Mouse (Mus musculus): Measurements from ENCODE around the gene Spryd4. TPM values are rescaled to one million over a fixed set of nuclear protein-coding genes. Genes with fewer than 3 reads are reported as not detected.
"Not testable (repeated sequence)": the region's sequence is repeated elsewhere in the genome, so short reads cannot be mapped to it uniquely, and the experiment has no call there.

Spryd4 gene
- total and polyA plus RNA-seq, 2 experiments from 2014 or later: 20.8 to 22.7 TPM

GRCm38 (mm10) chr10:128194551-128195461 lies 16.8 kb downstream of the Spryd4 start:
- H3K36me3 ChIP-seq (ENCODE audit: insufficient read depth): no peaks in the 10 kb centered on the region
- peak overlapping the region; percentile 49 for H3K9ac ChIP-seq
- ATAC-seq: peak; percentile 90
- DNase-seq: peak; percentile 47
- H3K27ac ChIP-seq (ENCODE audit: low read depth, low read length): no peak overlapping the region
- H3K4me2 ChIP-seq (ENCODE audit: low read depth): peak overlapping the region; percentile 78
- no peaks in the 10 kb centered on the region for H3K4me1 ChIP-seq (ENCODE audit: insufficient read depth)
- WGBS: under 1% methylated on average over 58 of the region's 79 CpGs
- H3K27me3 ChIP-seq (ENCODE audit: insufficient read depth, low read length): no peaks in the 10 kb centered on the region
- no peaks in the 10 kb centered on the region for H3K9me3 ChIP-seq (ENCODE audit: low read length)
- TF ChIP-seq CTCF (IDR thresholded peaks at IDR 0.05; ENCODE audit: low read depth): no peak
- peak overlapping the region; percentile 71 for H3K4me3 ChIP-seq (ENCODE audit: low read depth, low read length)

GRCm38 (mm10) chr10:128194024-128194550 lies 17.5 kb downstream of the Spryd4 start, which contains the start of gene Gls2:
Gene Gls2, plus strand, starts transcription at chr10:128194457.
- Histone ChIP-seq H3K4me3 (ENCODE audit: low read depth, low read length) (peak within 1 kb of the TSS; percentile 71), H3K27me3 (ENCODE audit: insufficient read depth, low read length) (no peaks in the 10 kb centered on the region), H3K27ac (ENCODE audit: low read depth, low read length) (no peak within 1 kb of the TSS), H3K36me3 (ENCODE audit: insufficient read depth) (no peaks in the 10 kb centered on the region), H3K4me2 (ENCODE audit: low read depth) (peak within 1 kb of the TSS; percentile 78), H3K9me3 (ENCODE audit: low read length) (no peaks in the 10 kb centered on the region), H3K4me1 (ENCODE audit: insufficient read depth) (no peaks in the 10 kb centered on the region), H3K9ac (peak within 1 kb of the TSS; percentile 49)
- TF ChIP-seq CTCF (IDR thresholded peaks at IDR 0.05; ENCODE audit: low read depth): no peak
- DNase-seq (peak; percentile 95), ATAC-seq (peak; percentile 98)
- WGBS: 2% methylated on average over 45 of the region's 46 CpGs

GRCm38 (mm10) chr10:128193113-128193512 lies 18.5 kb downstream of the Spryd4 start:
- no peaks in the 10 kb centered on the region for H3K9me3 ChIP-seq (ENCODE audit: low read length)
- no peaks in the 10 kb centered on the region for H3K4me1 ChIP-seq (ENCODE audit: insufficient read depth)
- H3K4me2 ChIP-seq (ENCODE audit: low read depth): no peak overlapping the region
- TF ChIP-seq CTCF (IDR thresholded peaks at IDR 0.05; ENCODE audit: low read depth): no peak
- H3K9ac ChIP-seq: no peak overlapping the region
- 93% methylated on average over 6 of the region's 6 CpGs for WGBS
- ATAC-seq (no peak), DNase-seq (no peak)
- H3K4me3 ChIP-seq (ENCODE audit: low read depth, low read length): no peak overlapping the region
- H3K27me3 ChIP-seq (ENCODE audit: insufficient read depth, low read length): no peaks in the 10 kb centered on the region
- no peaks in the 10 kb centered on the region for H3K36me3 ChIP-seq (ENCODE audit: insufficient read depth)
- no peak overlapping the region for H3K27ac ChIP-seq (ENCODE audit: low read depth, low read length)

- not testable (repeated sequence) for H3K4me2 ChIP-seq (ENCODE audit: low read depth); H3K9ac ChIP-seq; H3K36me3 ChIP-seq (ENCODE audit: insufficient read depth); H3K4me3 ChIP-seq (ENCODE audit: low read depth, low read length); H3K4me1 ChIP-seq (ENCODE audit: insufficient read depth); H3K9me3 ChIP-seq (ENCODE audit: low read length); H3K27ac ChIP-seq (ENCODE audit: low read depth, low read length); H3K27me3 ChIP-seq (ENCODE audit: insufficient read depth, low read length); DNase-seq; ATAC-seq
- WGBS: 91% methylated on average over 3 of the region's 3 CpGs
Observed at GRCm38 (mm10) chr10:128192030-128192766, 19.4 kb downstream of the Spryd4 start.

- no peak for DNase-seq
- Histone ChIP-seq H3K27ac (ENCODE audit: low read depth, low read length) (no peak overlapping the region), H3K9me3 (ENCODE audit: low read length) (no peaks in the 10 kb centered on the region), H3K4me3 (ENCODE audit: low read depth, low read length) (no peak overlapping the region), H3K27me3 (ENCODE audit: insufficient read depth, low read length) (no peaks in the 10 kb centered on the region), H3K4me2 (ENCODE audit: low read depth) (no peak overlapping the region), H3K36me3 (ENCODE audit: insufficient read depth) (no peaks in the 10 kb centered on the region), H3K9ac (no peak overlapping the region), H3K4me1 (ENCODE audit: insufficient read depth) (no peaks in the 10 kb centered on the region)
- no peak for TF ChIP-seq CTCF (IDR thresholded peaks at IDR 0.05; ENCODE audit: low read depth)
- WGBS: 83% methylated on average over 2 of the region's 2 CpGs
- ATAC-seq: no peak
Observed at GRCm38 (mm10) chr10:128191472-128191871, 20.1 kb downstream of the Spryd4 start.

GRCm38 (mm10) chr10:128188242-128188877 lies 23.2 kb downstream of the Spryd4 start:
- H3K27ac ChIP-seq (ENCODE audit: low read depth, low read length): no peak overlapping the region
- DNase-seq: peak; percentile 88
- H3K36me3 ChIP-seq (ENCODE audit: insufficient read depth): no peaks in the 10 kb centered on the region
- no peaks in the 10 kb centered on the region for H3K4me1 ChIP-seq (ENCODE audit: insufficient read depth)
- WGBS: 40% methylated on average over 2 of the region's 2 CpGs
- peak; percentile 81 for TF ChIP-seq CTCF (IDR thresholded peaks at IDR 0.05; ENCODE audit: low read depth)
- no peaks in the 10 kb centered on the region for H3K27me3 ChIP-seq (ENCODE audit: insufficient read depth, low read length)
- H3K9me3 ChIP-seq (ENCODE audit: low read length): no peaks in the 10 kb centered on the region
- no peak overlapping the region for H3K4me2 ChIP-seq (ENCODE audit: low read depth)
- H3K9ac ChIP-seq: no peak overlapping the region
- H3K4me3 ChIP-seq (ENCODE audit: low read depth, low read length): no peak overlapping the region
- peak; percentile 58 for ATAC-seq

Measured in forebrain, postnatal 0 days (tissue).